Mouse (Mus musculus) megakaryocyte progenitor cell, adult 5-6 weeks (primary cell): ENCODE data around the gene Slc26a11. TPM values are rescaled to one million over a fixed set of nuclear protein-coding genes. Genes with fewer than 3 reads are reported as not detected.

Experiments
- ATAC-seq: replicated peaks from 2 replicates; pipeline ENCODE4 v1.8.0; 2016; ENCODE audit warnings: mild to moderate bottlenecking, moderate TSS enrichment, inconsistent platforms; ENCODE audit not compliant: poor library complexity
- total RNA-seq, 2 experiments: library from RNA; stranded (forward) in 1 of 2; stranded (reverse) in 1 of 2; fragments of 157-497, 149-512 nt in 1 of 2; fragments of 200-1000 nt in 1 of 2; gene quantifications; 2 replicates each; pipeline versions ENCODE4 v1.2.3 to v1.2.4; 2015 to 2017

The Slc26a11 gene
- total RNA-seq (2015) (0.17 and 0.72 TPM in 2 replicates), total RNA-seq (2017) (0.34 TPM in 1 of 2 replicates, not detected in the other)

DNA sequence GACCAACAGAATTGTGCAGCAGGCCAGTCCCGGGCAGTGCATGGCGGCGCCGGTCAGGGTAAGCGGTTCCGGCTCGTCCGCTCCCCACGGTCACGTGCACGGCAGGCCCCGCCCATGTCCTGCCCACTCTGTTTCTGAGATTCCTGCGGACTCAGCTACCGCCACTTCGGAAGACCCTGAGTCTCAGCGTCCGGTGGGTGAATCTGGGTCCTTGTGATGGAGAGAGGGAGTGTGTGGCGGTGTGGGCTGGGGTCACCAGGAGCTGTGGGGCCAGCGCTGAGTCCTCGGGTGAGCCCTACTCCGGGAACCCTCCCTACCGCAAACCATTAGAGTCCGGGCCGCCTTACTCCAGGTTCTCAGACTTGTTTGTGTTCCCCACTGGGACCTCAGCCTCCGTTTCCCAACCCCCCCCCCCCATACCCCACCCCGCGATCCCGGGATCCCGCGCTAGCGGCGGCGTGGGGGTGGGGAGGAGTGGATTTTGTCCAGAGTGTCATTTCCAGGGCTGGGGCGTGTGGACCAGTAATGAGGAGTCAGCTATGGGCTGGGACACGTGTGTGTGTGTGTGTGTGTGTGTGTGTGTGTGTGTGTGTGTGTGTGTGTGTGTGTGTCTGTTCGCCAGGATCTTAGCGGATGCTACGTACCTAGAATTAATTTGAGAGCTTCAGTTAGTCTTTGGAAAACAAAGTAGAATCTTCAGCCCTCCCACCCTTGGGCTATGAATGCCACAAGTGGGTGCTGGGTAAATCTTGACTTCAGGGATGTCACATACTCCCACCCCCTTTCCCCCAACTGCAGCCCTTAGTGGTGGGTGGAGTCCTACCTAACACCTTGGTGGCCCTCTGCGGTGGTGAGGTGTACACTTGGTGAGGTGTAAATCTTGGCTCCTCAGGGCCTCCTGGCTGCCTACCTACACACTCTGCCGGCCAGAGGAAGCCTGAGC lies at the start of gene Slc26a11, which contains the start of gene Sgsh:
Slc26a11 (plus strand) TSS at position 115 of the 943 bp plus-strand sequence.
Sgsh (minus strand) TSS at position 94 of the 943 bp plus-strand sequence.
- ATAC-seq: peak; percentile 47

DNA sequence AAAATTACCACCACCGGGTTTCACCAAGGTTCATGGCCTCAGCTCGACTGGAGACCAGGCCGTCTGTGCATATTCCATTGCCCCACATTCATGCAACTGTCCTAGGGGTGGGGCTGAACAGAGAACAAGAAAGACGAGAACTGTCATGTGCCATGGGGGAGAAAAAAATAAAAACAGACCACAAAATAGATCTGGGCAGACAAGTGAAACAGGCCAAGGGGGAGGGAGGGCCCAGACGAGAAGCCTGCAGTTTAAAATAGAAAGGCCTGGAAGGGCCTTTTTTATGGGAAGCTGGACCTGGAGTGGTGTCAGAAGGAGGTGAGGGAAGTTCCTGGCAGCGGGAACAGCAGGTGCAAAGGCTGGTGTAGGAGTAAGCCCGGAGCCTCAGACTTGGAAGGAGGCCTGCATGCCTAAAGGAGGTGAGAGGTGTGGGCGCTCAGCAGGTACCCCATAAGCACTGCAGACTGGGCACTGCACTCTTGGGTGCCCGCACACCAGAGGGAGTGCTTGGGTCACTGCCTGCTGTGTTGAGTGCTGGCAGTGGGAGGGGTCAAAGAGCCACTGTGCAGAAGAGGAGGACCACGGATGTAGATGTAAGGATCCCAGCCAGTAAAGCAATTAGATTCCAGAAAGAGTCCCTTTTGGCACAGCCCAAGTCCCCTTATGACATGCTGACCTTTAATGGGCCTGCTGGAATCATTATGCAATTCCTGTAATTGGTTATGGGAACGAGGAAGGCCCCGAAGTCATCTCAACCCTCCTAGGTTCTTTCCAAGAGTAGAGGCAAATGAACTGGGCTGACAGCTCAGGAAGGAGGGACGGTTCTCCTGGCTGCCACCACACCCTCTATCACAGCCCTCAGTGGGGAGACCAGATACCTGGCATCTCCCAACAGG lies 48.3 kb upstream of the Slc26a11 start:
- ATAC-seq: no peak

DNA sequence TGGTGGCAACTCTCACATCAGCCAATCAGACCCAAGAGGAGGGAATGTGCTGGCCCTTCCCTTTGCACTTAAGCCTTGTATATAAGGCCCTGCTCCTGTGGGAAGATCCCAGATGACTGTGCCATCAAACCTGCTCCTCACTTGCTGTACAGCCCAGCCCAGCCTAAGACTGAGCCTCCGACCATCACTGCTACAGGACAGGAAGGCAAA lies 47.8 kb upstream of the Slc26a11 start, which contains the start of gene Card14:
Card14 (plus strand) TSS at position 111 of the 210 bp plus-strand sequence.
- no peak for ATAC-seq

DNA sequence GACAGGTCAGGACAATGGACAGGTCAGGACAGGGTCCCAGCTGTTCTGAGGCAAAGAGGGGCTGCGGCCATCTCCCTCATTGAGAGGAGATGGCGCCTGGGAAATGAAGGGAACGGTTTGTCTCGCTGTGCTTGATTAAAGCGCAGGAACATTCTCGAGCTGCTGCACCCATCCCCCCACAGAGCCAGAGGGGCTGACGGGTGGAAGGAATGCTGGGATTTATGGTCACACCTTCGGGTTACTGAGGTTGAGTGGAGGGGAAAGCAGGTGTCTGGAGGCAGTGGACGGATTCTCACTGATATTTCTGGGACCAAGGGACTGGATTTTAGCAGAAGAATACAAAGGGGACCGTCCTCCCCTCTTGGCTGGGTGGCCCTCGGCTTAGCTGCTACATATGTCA lies 47.4 kb upstream of the Slc26a11 start:
- no peak for ATAC-seq

DNA sequence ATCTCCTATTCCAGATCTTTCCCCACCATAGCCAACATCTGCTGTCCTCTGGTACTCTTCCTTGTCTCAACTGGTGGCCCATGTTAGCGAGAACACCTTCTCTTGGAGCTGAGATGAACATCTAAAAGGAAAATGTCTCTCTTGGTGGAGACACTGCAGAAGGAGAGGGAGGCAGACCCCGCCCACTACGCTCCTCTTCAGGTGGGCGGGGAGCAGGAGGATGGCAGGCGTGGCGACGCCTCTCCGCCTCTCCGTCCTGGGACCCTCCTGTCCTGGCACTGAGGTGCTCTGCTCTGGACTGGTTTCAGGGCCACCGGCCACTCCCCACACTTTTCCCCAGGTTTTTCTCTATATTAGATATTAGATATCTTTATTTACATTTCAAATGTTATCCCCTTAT lies 44.7 kb upstream of the Slc26a11 start:
- no peak for ATAC-seq

DNA sequence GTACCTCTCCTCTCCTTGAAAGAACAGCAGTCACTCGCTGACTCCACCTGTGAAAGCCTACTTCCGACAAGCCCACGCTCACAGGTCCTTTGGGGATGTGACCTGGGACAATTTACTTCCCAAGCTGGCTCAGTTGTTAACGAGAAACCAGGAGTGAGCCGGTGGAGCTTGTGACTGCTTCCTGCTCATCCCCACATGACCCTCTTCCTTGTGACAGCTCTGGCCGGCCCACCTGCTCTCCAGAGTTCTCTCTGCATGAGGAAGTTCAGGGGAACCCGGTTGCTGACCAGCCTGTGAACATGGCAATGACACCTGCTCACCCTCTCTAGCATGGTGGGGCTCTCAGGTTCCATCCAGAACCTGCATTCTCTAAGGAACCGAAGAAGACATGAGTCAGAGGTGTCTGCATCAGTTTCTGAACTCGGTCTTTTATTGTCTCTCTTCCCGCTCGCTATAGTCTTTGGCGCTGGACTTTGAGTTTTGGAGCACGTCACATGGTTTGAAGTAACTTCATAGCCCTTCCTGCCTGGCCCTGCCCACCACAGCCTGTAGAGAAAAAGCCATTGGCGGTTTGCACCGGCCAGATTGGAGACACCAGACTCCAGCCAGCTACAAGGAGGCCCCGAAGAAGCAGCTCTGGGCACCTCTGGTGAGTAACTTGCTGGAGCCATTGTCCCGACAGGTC lies 41.0 kb upstream of the Slc26a11 start:
- no peak for ATAC-seq

DNA sequence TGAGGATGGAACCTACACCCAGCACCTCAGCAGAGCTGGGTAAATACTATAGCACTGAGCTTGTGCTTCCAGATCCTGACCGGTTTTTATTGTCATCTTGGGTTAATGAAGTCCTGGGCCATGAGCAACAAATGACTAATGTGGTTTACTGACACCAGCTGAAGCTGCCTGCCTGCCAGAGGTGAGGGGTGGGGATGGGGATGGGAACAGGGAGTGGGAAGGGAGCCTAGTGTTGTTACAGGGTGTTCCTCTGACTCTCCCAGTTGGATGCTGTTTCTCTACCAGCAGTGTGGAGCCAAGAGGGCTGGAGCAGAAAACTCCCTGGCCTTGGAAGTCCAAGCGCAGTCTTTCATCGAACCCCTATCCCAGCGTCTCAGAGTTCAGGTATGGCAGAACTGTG lies 38.6 kb upstream of the Slc26a11 start:
- ATAC-seq: no peak

DNA sequence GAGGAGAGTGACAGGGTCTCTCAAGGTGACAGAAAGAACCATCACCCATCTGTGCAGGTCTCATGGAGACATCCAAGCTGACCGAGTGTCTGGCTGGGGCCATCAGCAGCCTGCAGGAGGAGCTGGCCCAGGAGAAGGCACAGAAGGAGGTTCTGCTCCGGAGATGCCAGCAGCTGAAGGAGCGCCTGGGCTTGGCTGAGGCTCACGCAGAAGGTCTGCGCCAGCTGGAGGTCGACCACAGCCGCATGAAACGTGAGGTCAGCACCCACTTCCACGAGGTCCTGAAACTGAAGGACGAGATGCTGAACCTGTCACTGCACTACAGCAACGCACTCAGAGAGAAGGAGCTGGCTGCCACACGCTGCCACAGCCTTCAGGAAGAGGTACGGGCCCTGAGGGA lies 32.8 kb upstream of the Slc26a11 start:
- ATAC-seq: no peak

DNA sequence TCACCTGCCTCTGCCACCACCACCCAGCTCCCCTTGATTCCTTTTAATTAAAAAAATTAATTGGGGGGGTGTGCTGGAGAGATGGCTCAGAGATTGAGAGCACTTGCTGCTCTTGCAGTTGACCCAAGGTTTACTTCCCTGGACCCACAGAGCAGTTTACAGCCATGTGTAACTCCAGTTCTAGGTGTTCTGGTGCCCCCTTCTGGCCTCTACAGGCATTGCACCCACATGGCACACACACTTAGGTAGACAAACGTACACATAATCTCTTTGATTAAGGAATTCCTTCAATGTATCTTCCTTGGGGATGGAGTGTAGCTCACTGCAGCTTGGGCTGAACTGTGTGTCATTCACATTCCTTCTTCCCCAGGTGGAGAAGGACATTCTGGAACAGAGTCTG lies 30.3 kb upstream of the Slc26a11 start:
- ATAC-seq: no peak

DNA sequence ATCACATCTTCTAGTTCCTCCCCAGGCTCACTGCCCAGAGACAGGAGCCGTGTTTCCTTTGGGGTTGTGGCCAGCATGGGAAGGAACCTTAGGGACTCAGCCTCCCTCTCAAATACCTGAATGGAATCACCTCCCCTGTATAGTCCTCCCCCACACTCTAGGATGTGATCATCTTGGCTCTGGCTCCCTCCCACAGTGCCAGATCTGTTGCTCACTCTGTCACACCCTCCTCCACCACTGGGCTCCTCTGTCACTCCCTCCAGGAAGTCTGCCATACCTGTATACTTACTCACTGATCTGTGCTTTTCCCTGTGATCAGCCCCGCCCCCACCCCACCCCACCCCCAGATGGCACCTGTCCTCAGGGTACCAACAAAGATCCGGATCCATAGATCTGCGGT lies 24.8 kb upstream of the Slc26a11 start:
- no peak for ATAC-seq

DNA sequence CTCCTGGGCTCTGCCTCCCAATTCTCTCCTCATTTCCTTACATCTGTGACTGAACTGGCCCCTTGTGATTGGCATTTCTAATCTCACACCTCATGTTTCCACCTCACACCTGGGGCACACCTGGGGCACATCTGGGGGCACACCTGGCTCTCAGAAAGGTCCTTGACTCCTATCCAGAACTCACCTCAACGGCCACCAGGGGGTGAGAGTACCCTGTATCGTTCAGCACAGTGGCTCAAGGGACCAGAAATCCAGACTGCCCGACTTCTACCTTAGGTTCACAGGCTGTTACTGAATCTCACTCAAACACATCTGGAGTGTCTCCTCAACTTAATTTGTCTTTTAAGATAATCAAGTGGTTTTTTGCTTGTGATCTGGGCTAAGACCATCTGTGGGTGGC lies 23.4 kb upstream of the Slc26a11 start:
- ATAC-seq: no peak

DNA sequence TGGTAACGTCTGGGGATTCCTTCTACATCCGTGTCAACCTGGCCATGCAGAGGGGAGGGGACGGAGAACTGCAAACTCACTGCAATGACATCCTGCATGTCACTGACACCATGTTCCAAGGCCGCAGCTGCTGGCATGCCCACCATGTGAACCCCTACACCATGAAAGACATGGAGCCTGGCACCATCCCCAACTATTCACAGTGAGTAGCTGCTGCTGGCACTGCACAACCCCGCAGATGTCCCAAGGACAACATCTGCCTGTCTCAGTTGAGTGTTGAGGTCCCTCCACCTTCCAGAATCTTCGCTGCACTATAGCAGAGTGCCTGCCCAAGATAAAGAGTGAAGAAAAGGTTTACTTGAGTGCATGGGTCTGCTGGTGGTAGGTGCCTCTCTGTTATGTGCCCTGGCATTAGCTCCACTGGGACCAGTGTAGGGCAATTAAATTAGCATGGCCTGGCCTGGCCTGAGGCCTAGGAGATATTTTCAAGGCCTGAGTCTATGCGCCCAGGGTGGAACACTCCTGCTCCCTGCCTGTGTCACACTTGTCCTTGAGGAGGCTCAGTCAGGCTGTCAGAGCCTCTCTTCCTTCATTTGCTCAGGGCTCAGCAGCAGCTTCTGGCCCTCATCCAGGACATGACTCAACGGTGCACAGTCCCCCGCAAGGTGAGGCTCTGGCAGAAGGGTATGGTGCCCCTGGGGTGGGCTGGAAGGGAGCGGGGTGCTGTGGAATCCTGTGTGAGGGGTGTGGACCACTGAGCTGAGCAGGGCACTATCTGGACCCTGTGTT lies 16.9 kb upstream of the Slc26a11 start:
- no peak for ATAC-seq

DNA sequence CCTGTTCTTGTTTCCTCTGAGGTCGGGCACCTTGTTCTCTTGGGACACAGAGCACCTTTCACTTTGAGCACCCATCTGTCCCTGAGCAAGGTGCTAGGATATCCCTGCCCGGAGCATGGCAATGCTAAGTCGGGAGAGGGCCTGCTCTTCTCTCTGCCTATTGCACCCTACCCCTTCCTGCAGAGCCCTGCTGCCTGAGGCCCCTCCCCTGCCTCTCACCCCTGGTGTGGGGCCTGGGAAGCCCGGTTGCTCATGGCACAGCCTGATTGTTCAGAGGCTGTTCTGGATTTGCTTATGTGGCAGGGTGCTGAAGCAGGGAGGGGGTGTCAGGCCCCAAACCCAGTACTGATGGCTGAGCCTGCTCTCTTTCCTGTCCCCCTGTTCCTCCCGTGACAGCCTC lies 16.2 kb upstream of the Slc26a11 start:
- no peak for ATAC-seq

DNA sequence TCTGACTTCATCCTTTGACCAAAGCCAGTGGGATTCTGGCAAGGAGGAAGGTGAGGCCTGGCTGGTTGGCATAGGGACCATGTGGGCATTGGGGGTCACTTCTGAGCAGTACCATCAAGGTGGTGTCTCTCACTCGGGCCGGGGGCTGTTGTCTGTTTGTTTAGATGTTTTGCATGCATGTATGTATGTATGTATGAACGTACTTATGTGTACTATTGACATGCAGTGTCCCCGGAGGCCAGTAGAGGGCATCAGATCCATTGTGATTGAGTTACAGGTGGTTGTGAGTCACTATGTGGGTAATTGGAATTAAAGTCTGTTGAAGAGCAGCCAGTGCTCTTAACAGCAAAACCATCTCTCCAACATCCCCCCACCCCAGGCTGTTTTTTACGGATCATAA lies 15.7 kb upstream of the Slc26a11 start:
- peak; percentile 91 for ATAC-seq

DNA sequence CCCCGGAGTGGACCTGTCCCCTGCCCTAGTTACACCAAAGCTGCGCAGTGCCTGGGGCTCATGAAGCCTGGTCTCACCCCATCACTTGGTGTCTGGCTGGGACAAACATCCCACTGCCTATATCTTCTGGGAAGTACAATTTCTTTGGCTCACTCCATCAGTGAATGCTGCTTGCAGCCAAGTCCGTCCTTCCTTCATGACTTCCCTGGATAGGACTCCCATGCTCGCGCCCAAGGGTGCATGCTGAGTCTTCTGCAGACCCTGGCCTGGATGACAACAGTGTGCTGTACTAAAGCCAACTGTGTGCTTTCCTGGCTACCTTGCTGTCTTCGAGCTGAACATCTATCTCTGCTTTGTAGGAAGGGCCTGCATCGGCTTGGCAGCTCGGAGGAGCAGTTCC lies 11.2 kb upstream of the Slc26a11 start:
- no peak for ATAC-seq

DNA sequence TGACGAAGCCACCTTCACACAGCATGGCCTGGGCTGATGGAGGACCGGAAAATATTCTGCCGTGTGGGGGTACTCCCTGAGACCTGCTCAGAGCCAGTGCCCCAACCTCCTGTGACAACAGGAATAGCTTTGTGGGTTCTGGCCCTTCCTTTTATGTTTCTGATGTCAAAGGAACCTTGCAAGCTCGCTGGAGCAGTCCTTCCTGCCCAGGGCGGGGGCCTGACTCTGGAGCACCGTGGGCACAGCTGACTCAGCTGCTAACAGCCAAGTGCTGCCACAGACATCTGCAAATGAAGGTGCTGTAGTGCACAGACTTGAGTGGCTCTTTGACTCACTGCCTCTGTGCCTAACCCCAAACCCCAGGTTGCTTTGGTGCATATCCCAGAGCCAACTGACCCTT lies 10.5 kb upstream of the Slc26a11 start:
- ATAC-seq: peak; percentile 43

DNA sequence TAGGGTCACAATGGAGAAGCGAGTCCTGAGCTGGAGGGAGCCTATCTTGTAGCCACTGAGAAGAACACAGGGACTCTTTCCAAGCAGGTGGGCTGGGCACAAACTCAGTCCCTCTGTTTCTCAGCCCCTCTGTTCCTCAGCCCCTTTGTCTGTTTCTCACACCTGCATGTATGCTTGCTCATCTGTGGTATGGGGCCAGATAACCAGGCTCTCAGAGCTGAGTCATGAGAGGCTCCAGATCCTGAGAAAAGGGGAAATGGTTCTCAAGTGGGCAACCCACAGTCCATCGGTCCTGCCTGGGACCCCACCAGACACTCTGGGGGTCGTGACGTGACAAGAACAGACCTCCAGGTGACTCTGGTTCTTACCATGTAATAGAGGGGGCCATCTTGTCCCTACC lies 8.2 kb upstream of the Slc26a11 start:
- ATAC-seq: peak; percentile 40

DNA sequence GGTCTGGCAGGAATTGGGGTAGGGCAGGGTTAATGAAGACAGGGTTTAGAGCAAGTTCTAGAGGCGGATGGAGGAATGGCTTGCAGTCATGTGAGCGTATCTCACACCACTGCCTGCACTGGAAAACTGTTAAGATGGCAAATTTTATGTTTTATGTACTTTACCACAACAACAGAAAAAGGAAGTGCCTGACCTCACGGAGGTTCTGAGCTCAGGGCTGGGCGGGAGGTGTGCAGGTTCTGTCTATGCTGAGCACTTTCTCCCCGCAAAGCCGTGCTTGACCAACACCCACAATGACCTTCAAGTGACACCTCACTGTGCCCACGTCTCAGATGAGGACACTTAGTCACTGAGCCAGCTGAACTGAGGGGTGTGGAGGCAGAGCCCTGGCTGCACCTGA lies 3.2 kb upstream of the Slc26a11 start:
- ATAC-seq: peak; percentile 9; the same call in 1 of the 2 replicates

DNA sequence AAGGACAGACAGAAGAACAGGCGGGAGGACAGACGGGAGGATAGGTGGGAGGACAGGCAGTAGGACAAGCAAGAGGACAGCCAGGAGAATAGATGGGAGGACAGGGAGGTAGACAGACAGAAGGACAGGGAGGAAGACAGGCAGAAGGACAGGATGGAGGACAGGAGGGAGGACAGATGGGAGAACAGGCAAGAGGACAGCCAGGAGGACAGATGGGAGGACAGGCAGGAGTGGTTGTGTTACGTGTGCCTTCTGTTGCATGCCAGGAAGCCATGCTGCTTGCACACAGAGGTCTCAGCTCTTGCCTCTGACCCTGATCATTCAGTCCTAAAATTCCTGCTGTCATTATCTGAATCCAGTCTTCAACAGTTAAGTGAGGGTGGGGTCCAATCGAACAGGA lies 1.4 kb upstream of the Slc26a11 start:
- no peak for ATAC-seq

DNA sequence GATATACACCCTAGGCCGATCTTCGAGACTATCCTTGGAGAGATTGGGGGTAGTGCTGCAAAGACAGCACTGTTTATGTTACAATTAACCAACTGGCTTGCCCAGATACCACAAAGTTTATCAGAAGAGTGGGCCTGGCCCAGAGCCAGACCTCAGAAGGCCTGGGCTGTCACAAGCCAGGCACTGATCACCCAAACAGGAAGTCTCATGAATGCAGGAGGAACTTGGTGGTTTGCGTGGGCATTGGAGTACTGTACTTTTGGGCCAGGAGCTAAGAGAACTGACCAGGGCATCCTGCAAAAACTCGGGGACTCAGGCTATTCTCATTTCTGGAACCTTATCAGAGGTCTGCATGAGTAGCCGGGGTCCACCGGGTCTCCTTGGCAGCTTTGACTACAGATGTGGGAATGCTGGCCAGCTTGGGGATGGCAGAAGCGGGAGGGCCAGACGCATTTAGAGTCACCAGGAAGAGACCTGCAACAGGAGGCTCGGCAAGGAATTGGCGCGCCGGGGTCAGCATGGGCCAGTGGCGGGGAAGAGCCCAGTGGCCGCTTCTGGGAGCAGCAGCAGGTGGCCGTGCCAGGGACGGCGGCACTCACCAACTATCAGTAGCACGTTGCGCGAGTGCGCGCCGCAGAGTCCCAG lies 437 bp upstream of the Slc26a11 start:
- peak; percentile 76 for ATAC-seq
